Mouse (Mus musculus): ENCODE measurements around the gene Amacr. TPM values are rescaled to one million over a fixed set of nuclear protein-coding genes. Genes with fewer than 3 reads are reported as not detected.

Amacr gene
- polyA plus RNA-seq, 1 experiment from 2014 or later: 8.5 TPM

GRCm38 (mm10) chr15:11008756-11009155 lies 27.2 kb downstream of the Amacr start:
- Histone ChIP-seq H3K4me1 (replicated peaks; ENCODE audit: control insufficient read depth, insufficient read depth, low read length) (no peaks in the 10 kb centered on the region), H3K4me2 (ENCODE audit: low read length) (no peak overlapping the region), H3K9me3 (ENCODE audit: control insufficient read depth, low read length) (no peaks in the 10 kb centered on the region), H3K9ac (replicated peaks; ENCODE audit: low read depth, low read length) (no peak overlapping the region), H3K36me3 (ENCODE audit: control insufficient read depth, insufficient read depth) (no peaks in the 10 kb centered on the region), H3K4me3 (replicated peaks; ENCODE audit: low read length) (no peak overlapping the region), H3K27me3 (replicated peaks; ENCODE audit: control insufficient read depth, insufficient read depth, low read length) (no peaks in the 10 kb centered on the region), H3K27ac (ENCODE audit: low read length) (no peak overlapping the region)
- peak; percentile 50 for ATAC-seq
- 28% methylated on average over 5 of the region's 5 CpGs for WGBS

GRCm38 (mm10) chr15:11010976-11011548 lies 29.5 kb downstream of the Amacr start:
- Histone ChIP-seq H3K4me1 (replicated peaks; ENCODE audit: control insufficient read depth, insufficient read depth, low read length) (no peaks in the 10 kb centered on the region), H3K9me3 (ENCODE audit: control insufficient read depth, low read length) (no peaks in the 10 kb centered on the region), H3K4me2 (ENCODE audit: low read length) (no peak overlapping the region), H3K9ac (replicated peaks; ENCODE audit: low read depth, low read length) (no peak overlapping the region), H3K27me3 (replicated peaks; ENCODE audit: control insufficient read depth, insufficient read depth, low read length) (no peaks in the 10 kb centered on the region), H3K4me3 (replicated peaks; ENCODE audit: low read length) (no peak overlapping the region), H3K36me3 (ENCODE audit: control insufficient read depth, insufficient read depth) (no peaks in the 10 kb centered on the region), H3K27ac (ENCODE audit: low read length) (no peak overlapping the region)
- ATAC-seq: no peak
- 92% methylated on average over 11 of the region's 11 CpGs for WGBS

GRCm38 (mm10) chr15:11014931-11015330 lies 33.4 kb downstream of the Amacr start:
- no peaks in the 10 kb centered on the region for H3K27me3 ChIP-seq (replicated peaks; ENCODE audit: control insufficient read depth, insufficient read depth, low read length)
- no peak overlapping the region for H3K4me3 ChIP-seq (replicated peaks; ENCODE audit: low read length)
- WGBS: 39% methylated on average over 2 of the region's 2 CpGs
- no peak overlapping the region for H3K9ac ChIP-seq (replicated peaks; ENCODE audit: low read depth, low read length)
- H3K4me2 ChIP-seq (ENCODE audit: low read length): no peak overlapping the region
- H3K9me3 ChIP-seq (ENCODE audit: control insufficient read depth, low read length): no peaks in the 10 kb centered on the region
- H3K27ac ChIP-seq (ENCODE audit: low read length): no peak overlapping the region
- no peaks in the 10 kb centered on the region for H3K4me1 ChIP-seq (replicated peaks; ENCODE audit: control insufficient read depth, insufficient read depth, low read length)
- no peak for ATAC-seq
- no peaks in the 10 kb centered on the region for H3K36me3 ChIP-seq (ENCODE audit: control insufficient read depth, insufficient read depth)

- Histone ChIP-seq H3K9me3 (ENCODE audit: control insufficient read depth, low read length) (no peaks in the 10 kb centered on the region), H3K4me2 (ENCODE audit: low read length) (no peak overlapping the region), H3K4me3 (replicated peaks; ENCODE audit: low read length) (no peak overlapping the region), H3K27me3 (replicated peaks; ENCODE audit: control insufficient read depth, insufficient read depth, low read length) (no peaks in the 10 kb centered on the region), H3K27ac (ENCODE audit: low read length) (no peak overlapping the region), H3K9ac (replicated peaks; ENCODE audit: low read depth, low read length) (no peak overlapping the region), H3K4me1 (replicated peaks; ENCODE audit: control insufficient read depth, insufficient read depth, low read length) (no peaks in the 10 kb centered on the region), H3K36me3 (ENCODE audit: control insufficient read depth, insufficient read depth) (no peaks in the 10 kb centered on the region)
- WGBS: 77% methylated on average over 4 of the region's 4 CpGs
- no peak for ATAC-seq
Measured at GRCm38 (mm10) chr15:11026801-11027561, 45.4 kb downstream of the Amacr start.

GRCm38 (mm10) chr15:11030188-11030587 lies 48.6 kb downstream of the Amacr start:
- Histone ChIP-seq H3K27me3 (replicated peaks; ENCODE audit: control insufficient read depth, insufficient read depth, low read length) (peaks cover 7% of the 10 kb centered on the region), H3K4me1 (replicated peaks; ENCODE audit: control insufficient read depth, insufficient read depth, low read length) (no peaks in the 10 kb centered on the region), H3K4me3 (replicated peaks; ENCODE audit: low read length) (no peak overlapping the region), H3K9ac (replicated peaks; ENCODE audit: low read depth, low read length) (no peak overlapping the region), H3K9me3 (ENCODE audit: control insufficient read depth, low read length) (no peaks in the 10 kb centered on the region), H3K4me2 (ENCODE audit: low read length) (no peak overlapping the region), H3K27ac (ENCODE audit: low read length) (no peak overlapping the region), H3K36me3 (ENCODE audit: control insufficient read depth, insufficient read depth) (no peaks in the 10 kb centered on the region)
- ATAC-seq: no peak
- 76% methylated on average over 3 of the region's 3 CpGs for WGBS

- Histone ChIP-seq H3K36me3 (ENCODE audit: control insufficient read depth, insufficient read depth) (no peaks in the 10 kb centered on the region), H3K27me3 (replicated peaks; ENCODE audit: control insufficient read depth, insufficient read depth, low read length) (peaks cover 38% of the 10 kb centered on the region), H3K27ac (ENCODE audit: low read length) (no peak overlapping the region), H3K9ac (replicated peaks; ENCODE audit: low read depth, low read length) (no peak overlapping the region), H3K4me2 (ENCODE audit: low read length) (peak overlapping the region; percentile 62), H3K4me1 (replicated peaks; ENCODE audit: control insufficient read depth, insufficient read depth, low read length) (peaks cover 16% of the 10 kb centered on the region), H3K9me3 (ENCODE audit: control insufficient read depth, low read length) (no peaks in the 10 kb centered on the region), H3K4me3 (replicated peaks; ENCODE audit: low read length) (peak overlapping the region; percentile 32)
- 4% methylated on average over 34 of the region's 34 CpGs for WGBS
- peak; percentile 62 for ATAC-seq
Measured at GRCm38 (mm10) chr15:11035947-11036474, 54.5 kb downstream of the Amacr start.

GRCm38 (mm10) chr15:11036535-11037375 lies 55.2 kb downstream of the Amacr start:
- Histone ChIP-seq H3K27me3 (replicated peaks; ENCODE audit: control insufficient read depth, insufficient read depth, low read length) (peaks cover 38% of the 10 kb centered on the region), H3K4me1 (replicated peaks; ENCODE audit: control insufficient read depth, insufficient read depth, low read length) (peaks cover 16% of the 10 kb centered on the region), H3K4me2 (ENCODE audit: low read length) (peak overlapping the region; percentile 62), H3K36me3 (ENCODE audit: control insufficient read depth, insufficient read depth) (no peaks in the 10 kb centered on the region), H3K4me3 (replicated peaks; ENCODE audit: low read length) (peak overlapping the region; percentile 32), H3K27ac (ENCODE audit: low read length) (no peak overlapping the region), H3K9me3 (ENCODE audit: control insufficient read depth, low read length) (no peaks in the 10 kb centered on the region), H3K9ac (replicated peaks; ENCODE audit: low read depth, low read length) (peak overlapping the region; percentile 28)
- 2% methylated on average over 49 of the region's 49 CpGs for WGBS
- peak; percentile 21; the same call in 1 of the 2 replicates for ATAC-seq

GRCm38 (mm10) chr15:11037376-11037695 lies 55.8 kb downstream of the Amacr start:
- H3K36me3 ChIP-seq (ENCODE audit: control insufficient read depth, insufficient read depth): no peaks in the 10 kb centered on the region
- H3K9ac ChIP-seq (replicated peaks; ENCODE audit: low read depth, low read length): peak overlapping the region; percentile 28
- WGBS: under 1% methylated on average over 8 of the region's 8 CpGs
- H3K4me3 ChIP-seq (replicated peaks; ENCODE audit: low read length): peak overlapping the region; percentile 32
- H3K4me1 ChIP-seq (replicated peaks; ENCODE audit: control insufficient read depth, insufficient read depth, low read length): peaks cover 16% of the 10 kb centered on the region
- no peaks in the 10 kb centered on the region for H3K9me3 ChIP-seq (ENCODE audit: control insufficient read depth, low read length)
- H3K4me2 ChIP-seq (ENCODE audit: low read length): peak overlapping the region; percentile 62
- no peak overlapping the region for H3K27ac ChIP-seq (ENCODE audit: low read length)
- 0 out of 2 replicates have a peak, but pooled peaks have one; percentile 2 for ATAC-seq
- H3K27me3 ChIP-seq (replicated peaks; ENCODE audit: control insufficient read depth, insufficient read depth, low read length): peaks cover 38% of the 10 kb centered on the region

GRCm38 (mm10) chr15:11037711-11038110 lies 56.2 kb downstream of the Amacr start, which contains the start of gene Rxfp3:
Rxfp3 (minus strand) TSS chr15:11037991.
- no peak for ATAC-seq
- Histone ChIP-seq H3K4me3 (replicated peaks; ENCODE audit: low read length) (peak within 1 kb of the TSS; percentile 32), H3K27me3 (replicated peaks; ENCODE audit: control insufficient read depth, insufficient read depth, low read length) (peaks cover 38% of the 10 kb centered on the region), H3K36me3 (ENCODE audit: control insufficient read depth, insufficient read depth) (no peaks in the 10 kb centered on the region), H3K27ac (ENCODE audit: low read length) (no peak within 1 kb of the TSS), H3K9ac (replicated peaks; ENCODE audit: low read depth, low read length) (peak within 1 kb of the TSS; percentile 28), H3K9me3 (ENCODE audit: control insufficient read depth, low read length) (no peaks in the 10 kb centered on the region), H3K4me2 (ENCODE audit: low read length) (peak within 1 kb of the TSS; percentile 62), H3K4me1 (replicated peaks; ENCODE audit: control insufficient read depth, insufficient read depth, low read length) (peaks cover 16% of the 10 kb centered on the region)
- under 1% methylated on average over 16 of the region's 16 CpGs for WGBS

Data from forebrain, embryonic 16.5 days (tissue).